Mouse (Mus musculus) lung, postnatal 0 days (tissue): ENCODE data around the gene Hibadh. TPM values are rescaled to one million over a fixed set of nuclear protein-coding genes. Genes with fewer than 3 reads are reported as not detected.
A peak's percentile ranks its signal among the peaks of the same experiment; 100 is the strongest.

ENCODE experiments used
- ATAC-seq: fragments of 200-750 bp; cut with Nextera tagmentation; 2 replicates; pipeline ENCODE4 v1.8.0; 2017; ENCODE audit warnings: moderate library complexity
- DNase-seq: peaks from one replicate; pipeline ENCODE4 v3.0.0-alpha.2; 2016; ENCODE audit warnings: low spot score
- H3K27ac ChIP-seq: fragments of 300-500 bp; sonication (generic); 2 replicates; pipeline ENCODE4 v1.5.1; 2014; ENCODE audit warnings: antibody characterized with exemption, mild to moderate bottlenecking, low read length, mixed read lengths
- H3K27me3 ChIP-seq: fragments of 300-500 bp; sonication (generic); replicated peaks from 2 replicates; pipeline ENCODE4 v1.6.1; 2014; ENCODE audit warnings: low read length, mixed read lengths; ENCODE audit not compliant: insufficient read depth
- H3K36me3 ChIP-seq: fragments of 300-500 bp; sonication (generic); 2 replicates; pipeline ENCODE4 v1.6.1; 2014; ENCODE audit warnings: low read length, mixed read lengths; ENCODE audit not compliant: insufficient read depth
- H3K4me1 ChIP-seq: fragments of 300-500 bp; sonication (generic); 2 replicates; pipeline ENCODE4 v1.6.1; 2014; ENCODE audit warnings: antibody characterized with exemption, low read depth, low read length, mixed read lengths; ENCODE audit not compliant: insufficient read depth
- H3K4me2 ChIP-seq: fragments of 300-500 bp; sonication (generic); replicated peaks from 2 replicates; pipeline ENCODE4 v1.6.1; 2014; ENCODE audit warnings: low read depth, mild to moderate bottlenecking, low read length, moderate library complexity, mixed read lengths
- H3K4me3 ChIP-seq: fragments of 300-500 bp; sonication (generic); 2 replicates; pipeline ENCODE4 v1.5.1; 2014; ENCODE audit warnings: low read depth, low read length
- H3K9ac ChIP-seq: fragments of 300-500 bp; sonication (generic); replicated peaks from 2 replicates; pipeline ENCODE4 v1.6.1; 2014; ENCODE audit warnings: low read depth, mild to moderate bottlenecking
- H3K9me3 ChIP-seq: fragments of 300-500 bp; sonication (generic); 2 replicates; pipeline ENCODE4 v1.6.1; 2016; ENCODE audit warnings: low read length, mixed read lengths
- CTCF ChIP-seq: IDR thresholded peaks from 2 replicates; pipeline ENCODE4 v1.5.1; 2016; ENCODE audit warnings: antibody characterized with exemption, mild to moderate bottlenecking
- EP300 ChIP-seq: IDR thresholded peaks from 2 replicates; pipeline ENCODE4 v1.6.1; 2016; ENCODE audit warnings: antibody characterized with exemption, mild to moderate bottlenecking, control low read depth
- WGBS: fragments of 180-500 bp; shearing (Covaris S2); extraction: QIAGEN DNeasy Blood & Tissue Kit; methylation state at CpG from one replicate; pipeline ENCODE4 v1.1.7; 2014; 5-methylcytosine and 5-hydroxymethylcytosine counted together
- polyA plus RNA-seq: library from polyadenylated mRNA; unstranded; fragments of >200 nt; fragmentation: Nextera tagmentation; extraction: Ambion mirVana; gene quantifications from 2 replicates; pipeline ENCODE4 v1.2.1, GENCODE M21; 2015

The Hibadh gene
- polyA plus RNA-seq, 1 experiment from 2014 or later: 113 TPM

GRCm38 (mm10) chr6:52639546-52640223 is 504 bp downstream of the Hibadh start:
- peak overlapping the region; percentile 93 for H3K27ac ChIP-seq
- ATAC-seq (peak; percentile 29), DNase-seq (peak; percentile 63)
- H3K9me3 ChIP-seq: no peaks in the 10 kb centered on the region
- no peaks in the 10 kb centered on the region for H3K36me3 ChIP-seq
- no peak for TF ChIP-seq EP300
- TF ChIP-seq CTCF: peak; percentile 33
- H3K4me3 ChIP-seq: peak overlapping the region; percentile 81
- H3K9ac ChIP-seq: peak overlapping the region; percentile 63
- no peaks in the 10 kb centered on the region for H3K27me3 ChIP-seq
- WGBS: 2% methylated on average over 24 of the region's 28 CpGs
- H3K4me2 ChIP-seq: peak overlapping the region; percentile 76
- H3K4me1 ChIP-seq: peaks cover 5% of the 10 kb centered on the region; the same call in 1 of the 2 replicates

GRCm38 (mm10) chr6:52638471-52639185 is 1.6 kb downstream of the Hibadh start:
- H3K27me3 ChIP-seq: no peaks in the 10 kb centered on the region
- TF ChIP-seq EP300: no peak
- no peak for TF ChIP-seq CTCF
- no peaks in the 10 kb centered on the region for H3K9me3 ChIP-seq
- H3K27ac ChIP-seq: no peak overlapping the region
- H3K4me3 ChIP-seq: no peak overlapping the region
- no peak overlapping the region for H3K9ac ChIP-seq
- H3K36me3 ChIP-seq: no peaks in the 10 kb centered on the region
- DNase-seq: no peak
- H3K4me2 ChIP-seq: peak overlapping the region; percentile 76; the same call in 1 of the 2 replicates
- ATAC-seq: no peak
- peaks cover 5% of the 10 kb centered on the region; the same call in 1 of the 2 replicates for H3K4me1 ChIP-seq
- 48% methylated on average over 1 of the region's 1 CpGs for WGBS

DNA sequence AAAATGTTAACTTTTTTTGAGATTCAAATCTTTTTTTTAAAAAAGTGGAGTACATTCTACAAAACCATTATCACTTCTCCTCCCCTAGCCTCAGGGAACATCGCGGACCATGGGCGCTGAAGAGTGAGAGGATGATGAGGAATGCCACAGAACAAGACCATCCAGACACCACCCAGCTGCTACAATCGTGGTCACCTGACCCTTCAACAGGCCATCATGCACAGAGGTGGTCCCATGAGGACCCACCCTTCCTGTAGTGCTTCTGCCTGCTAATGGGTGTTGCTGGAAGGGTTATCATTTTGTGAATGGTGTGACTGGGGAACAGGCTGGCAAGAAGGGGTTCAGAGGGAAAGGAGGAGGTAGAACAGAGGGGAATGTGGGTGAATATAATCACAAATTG is 2.9 kb downstream of the Hibadh start:
- TF ChIP-seq EP300 (no peak), CTCF (no peak)
- Histone ChIP-seq H3K4me3 (no peak overlapping the region), H3K9me3 (no peaks in the 10 kb centered on the region), H3K4me1 (peaks cover 5% of the 10 kb centered on the region; the same call in 1 of the 2 replicates), H3K27ac (no peak overlapping the region), H3K9ac (no peak overlapping the region), H3K36me3 (no peaks in the 10 kb centered on the region), H3K27me3 (no peaks in the 10 kb centered on the region), H3K4me2 (no peak overlapping the region)
- 80% methylated on average over 4 of the region's 4 CpGs for WGBS
- ATAC-seq: no peak
- DNase-seq: no peak

- H3K27ac ChIP-seq: no peak overlapping the region
- H3K4me2 ChIP-seq: no peak overlapping the region
- WGBS: 66% methylated on average over 2 of the region's 2 CpGs
- no peak for TF ChIP-seq CTCF
- no peak for TF ChIP-seq EP300
- no peak overlapping the region for H3K4me3 ChIP-seq
- H3K4me1 ChIP-seq: peaks cover 2% of the 10 kb centered on the region; the same call in 1 of the 2 replicates
- no peak for ATAC-seq
- H3K27me3 ChIP-seq: no peaks in the 10 kb centered on the region
- no peak for DNase-seq
- H3K9me3 ChIP-seq: no peaks in the 10 kb centered on the region
- no peak overlapping the region for H3K9ac ChIP-seq
- H3K36me3 ChIP-seq: no peaks in the 10 kb centered on the region
Measured at GRCm38 (mm10) chr6:52635395-52635794, 4.8 kb downstream of the Hibadh start.

DNA sequence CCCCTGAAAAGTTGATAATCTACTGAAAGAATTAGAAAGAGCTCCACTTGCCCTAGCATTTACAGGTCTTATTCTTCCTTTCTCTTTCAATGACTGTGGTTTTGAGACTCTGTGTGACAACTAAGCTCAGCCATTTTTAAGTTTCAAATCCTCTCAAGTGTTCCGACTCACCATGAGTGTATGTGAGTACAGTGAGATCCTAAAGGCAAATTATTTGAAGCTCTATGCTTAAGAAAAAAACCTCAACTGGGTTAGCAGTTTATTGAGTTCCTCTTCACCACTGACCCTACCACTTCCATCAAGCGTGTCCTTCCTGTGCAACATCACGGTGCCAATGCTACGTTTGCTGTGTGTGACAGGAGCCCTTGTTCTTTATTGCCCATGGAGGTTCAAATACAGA is 9.6 kb downstream of the Hibadh start:
- ATAC-seq (no peak), DNase-seq (no peak)
- Histone ChIP-seq H3K4me2 (no peak overlapping the region), H3K4me3 (no peak overlapping the region), H3K27me3 (no peaks in the 10 kb centered on the region), H3K9me3 (no peaks in the 10 kb centered on the region), H3K4me1 (no peaks in the 10 kb centered on the region), H3K27ac (no peak overlapping the region), H3K9ac (no peak overlapping the region), H3K36me3 (no peaks in the 10 kb centered on the region; the same call in 1 of the 2 replicates)
- TF ChIP-seq CTCF: no peak
- TF ChIP-seq EP300: no peak
- 82% methylated on average over 4 of the region's 4 CpGs for WGBS

DNA sequence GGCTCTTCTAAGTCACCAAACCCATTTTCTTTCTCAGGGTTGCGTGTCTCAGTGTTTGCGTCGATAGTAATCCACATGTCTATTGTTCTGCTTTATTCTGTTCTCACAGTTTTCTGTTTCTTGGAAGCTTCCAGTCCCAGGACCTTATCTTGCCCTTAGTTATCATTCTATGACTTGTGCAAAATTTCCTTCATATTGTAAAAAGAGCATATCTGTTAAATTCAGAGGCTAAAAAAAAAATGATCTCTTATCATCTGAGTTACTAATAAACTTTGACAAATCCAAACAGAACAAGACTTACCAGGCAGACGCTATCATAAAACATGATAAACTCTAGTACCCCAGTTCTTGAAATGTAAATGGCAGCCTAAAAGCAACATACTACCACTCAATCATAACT is 11.0 kb downstream of the Hibadh start:
- DNase-seq (no peak), ATAC-seq (no peak)
- Histone ChIP-seq H3K4me1 (no peaks in the 10 kb centered on the region), H3K4me3 (no peak overlapping the region), H3K36me3 (no peaks in the 10 kb centered on the region; the same call in 1 of the 2 replicates), H3K27ac (no peak overlapping the region), H3K4me2 (no peak overlapping the region), H3K9ac (no peak overlapping the region), H3K9me3 (no peaks in the 10 kb centered on the region), H3K27me3 (no peaks in the 10 kb centered on the region)
- WGBS: 93% methylated on average over 4 of the region's 4 CpGs
- no peak for TF ChIP-seq EP300
- no peak for TF ChIP-seq CTCF
